Mouse (Mus musculus) neutrophil, adult 5-6 weeks (primary cell): ENCODE measurements around the gene Cldn2. TPM values are rescaled to one million over a fixed set of nuclear protein-coding genes. Genes with fewer than 3 reads are reported as not detected.

Experiments used
- ATAC-seq: fragments of 151-379, 151-347 bp; 2 replicates; pipeline ENCODE4 v1.8.0; 2017; ENCODE audit warnings: mild to moderate bottlenecking, moderate TSS enrichment; ENCODE audit not compliant: insufficient number of reproducible peaks, poor library complexity, low FRiP score, severe bottlenecking; ENCODE audit errors: extremely low read depth
- total RNA-seq: library from RNA; stranded (forward); fragments of 200-1000 nt; gene quantifications from 2 replicates; pipeline ENCODE4 v1.2.3, GENCODE M21; 2017

Gene Cldn2
- total RNA-seq, 1 experiment from 2014 or later, result not detected

DNA sequence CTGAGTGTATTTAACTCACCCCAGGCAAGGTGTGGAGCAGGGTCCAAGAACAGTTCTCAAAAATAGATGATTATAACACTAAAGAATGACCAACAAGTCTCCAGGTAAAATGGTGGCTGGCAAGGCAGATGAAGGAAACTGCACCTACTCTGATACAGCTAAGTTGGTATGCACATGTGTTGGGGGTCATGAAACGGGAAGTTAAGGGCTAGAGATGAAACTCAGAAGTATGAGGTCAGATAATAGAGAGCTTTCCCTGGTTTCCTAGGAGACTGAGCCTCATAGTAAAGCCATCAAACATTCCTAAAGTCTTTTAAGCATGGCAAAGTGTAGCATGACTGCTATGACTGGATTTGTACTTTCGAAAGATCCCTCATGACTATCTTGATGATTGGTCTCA, 2.4 kb downstream of the Cldn2 start:
- no peak for ATAC-seq

DNA sequence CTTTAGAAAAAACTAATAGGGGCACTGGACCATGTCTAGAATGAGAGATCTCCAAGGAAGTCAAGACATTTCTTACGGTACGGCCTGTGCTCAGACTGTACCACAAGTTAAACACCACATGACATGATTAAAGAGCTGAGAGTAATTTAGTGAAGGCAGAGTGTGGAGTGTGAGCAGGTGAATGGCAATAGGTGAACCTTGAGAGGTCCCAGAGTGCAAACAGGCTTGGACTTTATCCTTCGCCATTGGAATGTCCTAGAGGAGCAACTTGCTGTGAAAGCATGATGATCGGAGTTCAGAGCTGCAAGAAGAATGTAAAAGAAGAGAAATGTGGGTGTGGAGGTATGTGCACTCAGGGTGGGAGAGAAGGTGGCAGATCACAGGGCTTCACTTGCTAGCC, 5.3 kb downstream of the Cldn2 start:
- no peak for ATAC-seq

GRCm38 (mm10) chrX:139807391-139807790, 6.8 kb downstream of the Cldn2 start:
- no peak for ATAC-seq

DNA sequence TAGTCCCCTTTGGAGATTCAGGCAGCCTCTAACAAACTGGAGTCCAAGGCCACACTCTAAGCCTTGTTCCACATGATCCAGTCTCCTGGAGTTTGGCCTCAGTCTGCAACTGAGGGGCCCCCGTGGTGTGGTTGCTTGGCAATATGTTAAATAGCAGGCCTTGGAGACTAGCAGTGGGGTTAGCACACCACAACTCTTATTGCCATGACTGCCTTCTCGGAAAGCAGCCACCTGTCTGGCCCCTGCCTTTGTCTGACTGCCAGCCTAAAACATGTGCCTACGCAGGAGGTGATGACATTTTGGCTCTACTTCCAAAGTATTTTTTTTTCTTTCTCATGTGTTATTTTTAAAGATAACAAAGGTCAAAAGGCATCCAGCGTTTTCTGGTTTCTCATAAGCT, 7.5 kb downstream of the Cldn2 start:
- ATAC-seq, result no peak

DNA sequence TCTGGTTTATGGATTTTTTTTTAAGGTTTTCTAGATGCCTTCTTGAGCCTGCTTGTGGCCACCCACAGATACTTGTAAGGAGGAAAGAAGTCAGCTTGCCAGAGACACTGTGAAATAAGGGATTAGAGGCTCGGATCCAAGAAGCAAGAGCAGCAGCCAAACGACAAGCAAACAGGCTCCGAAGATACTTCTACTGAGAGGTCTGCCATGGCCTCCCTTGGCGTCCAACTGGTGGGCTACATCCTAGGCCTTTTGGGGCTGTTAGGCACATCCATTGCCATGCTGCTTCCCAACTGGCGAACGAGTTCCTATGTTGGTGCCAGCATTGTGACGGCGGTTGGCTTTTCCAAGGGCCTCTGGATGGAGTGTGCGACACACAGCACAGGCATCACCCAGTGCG, 7.9 kb downstream of the Cldn2 start:
- no peak for ATAC-seq

GRCm38 (mm10) chrX:139812636-139813298, 12.1 kb downstream of the Cldn2 start:
- no peak for ATAC-seq

DNA sequence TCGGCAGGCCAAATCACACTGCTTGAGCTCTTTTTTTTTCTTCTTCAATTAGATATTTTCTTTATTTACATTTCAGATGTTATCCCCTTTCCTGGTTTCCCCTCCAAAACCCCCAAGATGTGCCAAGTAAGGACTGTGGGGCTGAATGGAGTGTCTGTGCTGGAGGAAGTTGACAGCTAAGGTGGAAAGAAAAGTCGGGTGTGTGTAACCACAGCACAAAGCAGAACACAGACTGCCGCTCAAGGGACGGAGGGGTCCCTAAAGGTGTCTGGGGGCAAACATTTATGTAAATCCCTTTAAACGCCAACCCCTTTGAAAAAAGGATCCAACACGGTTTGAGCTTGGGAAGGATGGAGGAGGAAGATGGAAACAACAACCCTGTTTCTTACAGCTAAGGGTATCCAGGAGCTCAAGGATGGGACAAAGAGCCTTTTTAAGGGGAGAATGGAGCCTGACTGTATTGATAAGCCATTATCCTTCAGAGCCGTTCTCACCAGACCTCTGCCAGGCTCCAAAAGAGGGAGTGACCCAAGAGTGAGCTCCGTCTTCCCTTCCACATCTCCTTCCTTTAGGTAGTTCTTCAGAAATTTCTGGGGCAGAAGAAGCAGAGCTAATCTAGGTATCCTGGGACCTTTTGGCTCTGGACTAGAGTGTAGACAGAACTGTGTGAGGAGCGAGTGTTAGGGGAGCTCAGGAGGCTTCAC, 12.8 kb downstream of the Cldn2 start:
- no peak for ATAC-seq

DNA sequence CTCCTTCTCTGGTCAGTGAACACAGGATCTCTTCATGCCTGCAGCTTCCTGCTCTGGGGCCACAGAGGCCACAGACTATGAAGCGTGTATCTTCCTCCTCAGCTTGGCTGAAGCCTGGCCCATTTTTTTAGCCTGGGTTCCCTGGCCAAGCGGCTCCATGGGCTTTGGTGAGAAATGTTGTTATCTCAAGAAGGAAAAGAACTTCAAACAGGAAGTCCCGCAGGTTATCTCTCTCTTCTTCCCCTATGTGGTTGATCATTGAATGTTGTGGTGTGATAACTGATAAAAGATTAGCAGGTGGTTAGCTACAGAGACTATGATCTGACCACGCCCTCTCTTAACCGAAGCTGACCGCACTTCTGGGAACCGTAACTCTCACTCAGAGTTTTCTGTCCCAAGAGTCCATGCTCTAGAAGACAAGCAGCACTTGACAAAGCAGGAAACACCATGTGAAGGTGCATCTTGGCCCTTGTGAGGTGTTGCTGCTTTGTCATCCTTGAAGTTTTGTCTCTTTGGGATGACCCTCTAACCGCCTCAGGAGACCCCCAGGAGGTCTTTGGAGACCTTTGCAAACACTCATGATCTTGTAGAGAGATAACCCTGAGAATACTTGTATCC, 13.5 kb downstream of the Cldn2 start:
- no peak for ATAC-seq

DNA sequence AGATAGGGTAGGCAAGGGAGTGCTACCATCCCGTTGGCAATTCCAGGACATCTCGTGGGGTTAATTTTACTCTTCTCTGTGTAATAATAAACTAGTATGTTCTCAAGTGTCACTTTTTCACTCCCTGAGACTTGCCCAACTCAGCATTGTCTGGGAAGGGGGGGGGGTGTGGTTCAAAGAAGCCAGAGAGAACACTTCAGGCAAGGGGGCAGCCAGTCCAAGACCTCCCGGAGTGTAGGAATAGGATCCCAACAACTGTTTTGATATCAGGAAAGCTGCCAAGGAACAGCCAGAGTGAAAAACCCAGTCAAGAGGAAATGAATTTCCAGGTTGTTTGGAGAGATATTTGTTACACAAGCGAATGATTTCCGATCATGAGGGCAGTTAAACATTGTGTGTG, 14.6 kb downstream of the Cldn2 start:
- ATAC-seq, result no peak

DNA sequence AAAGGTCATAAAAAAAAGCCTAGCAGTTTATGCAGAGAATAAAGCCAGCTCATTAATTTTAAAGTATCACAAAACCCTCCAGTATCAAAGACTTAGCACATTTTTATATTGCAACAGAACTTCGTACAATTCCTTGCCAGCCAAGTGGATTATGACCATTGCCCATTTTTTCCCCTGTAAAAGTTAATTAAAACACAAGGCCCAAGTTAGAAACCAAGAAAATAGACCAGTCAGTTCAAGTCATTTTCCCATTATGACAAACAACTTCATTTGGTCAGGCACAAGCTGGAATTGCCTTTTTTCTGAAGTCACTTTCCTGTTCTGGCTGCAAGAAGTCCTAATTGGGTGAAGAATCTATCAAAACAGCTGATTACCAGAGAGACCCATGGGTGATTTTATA, 24.8 kb downstream of the Cldn2 start:
- no peak for ATAC-seq

- ATAC-seq, result no peak
These were observed 26.3 kb downstream of the Cldn2 start for GRCm38 (mm10) chrX:139826926-139827325.

DNA sequence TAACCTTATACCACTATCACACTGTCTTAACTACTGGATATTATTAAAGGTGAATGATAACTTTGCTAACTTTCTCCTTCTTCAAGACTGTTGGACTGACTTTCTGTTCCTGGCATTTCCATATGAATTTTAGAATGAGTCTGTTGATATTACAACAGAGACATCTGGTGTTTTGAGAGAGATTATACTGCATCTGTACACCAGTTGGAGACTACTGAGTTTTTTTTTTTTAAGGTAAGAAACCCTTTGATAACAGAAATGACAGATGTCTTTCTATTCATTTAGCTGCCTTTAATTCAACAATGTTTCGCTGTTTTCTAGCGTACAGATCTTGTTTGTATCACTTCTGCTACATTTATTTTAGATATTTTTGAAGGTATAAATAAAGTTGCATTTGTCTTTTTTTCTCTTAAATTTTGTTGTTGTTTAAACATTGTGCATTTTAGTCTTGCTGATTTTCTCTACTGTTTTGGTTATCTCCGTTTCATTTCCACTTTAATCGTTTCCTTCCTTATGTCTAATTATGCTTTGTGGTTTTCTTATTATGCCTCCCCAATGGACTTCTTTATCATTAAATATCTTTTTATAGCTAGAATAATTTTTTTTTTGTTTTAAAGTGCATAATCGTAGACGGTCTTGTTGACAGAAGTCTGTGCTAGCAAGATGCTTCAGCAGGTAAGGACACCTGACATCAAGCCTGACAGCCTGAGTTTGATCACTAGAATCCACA, 27.9 kb downstream of the Cldn2 start:
- ATAC-seq, result no peak

GRCm38 (mm10) chrX:139832464-139832863, 31.8 kb downstream of the Cldn2 start:
- no peak for ATAC-seq

DNA sequence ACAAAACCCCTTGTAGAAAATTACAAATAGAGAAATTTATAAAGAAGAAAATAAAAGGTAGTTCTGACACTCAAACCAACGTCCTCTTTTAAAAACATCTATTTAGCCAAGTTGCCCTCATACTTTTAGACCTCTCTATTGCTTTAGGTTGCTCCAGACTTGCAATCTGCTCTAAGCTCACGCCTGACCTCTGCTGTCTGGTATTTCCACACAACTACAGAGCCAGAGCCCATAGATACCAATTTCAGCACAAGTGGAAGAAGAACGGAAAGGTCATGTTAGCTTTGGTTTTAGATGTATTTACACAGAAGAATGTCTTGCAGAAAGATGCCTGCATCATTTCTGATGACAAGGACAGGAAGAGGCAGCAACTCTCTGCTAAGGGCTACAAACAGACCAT, 38.4 kb downstream of the Cldn2 start:
- ATAC-seq, result no peak

GRCm38 (mm10) chrX:139841091-139841490, 40.5 kb downstream of the Cldn2 start:
- ATAC-seq, result no peak

- no peak for ATAC-seq
These were observed 54.2 kb downstream of the Cldn2 start for GRCm38 (mm10) chrX:139854795-139855194.

DNA sequence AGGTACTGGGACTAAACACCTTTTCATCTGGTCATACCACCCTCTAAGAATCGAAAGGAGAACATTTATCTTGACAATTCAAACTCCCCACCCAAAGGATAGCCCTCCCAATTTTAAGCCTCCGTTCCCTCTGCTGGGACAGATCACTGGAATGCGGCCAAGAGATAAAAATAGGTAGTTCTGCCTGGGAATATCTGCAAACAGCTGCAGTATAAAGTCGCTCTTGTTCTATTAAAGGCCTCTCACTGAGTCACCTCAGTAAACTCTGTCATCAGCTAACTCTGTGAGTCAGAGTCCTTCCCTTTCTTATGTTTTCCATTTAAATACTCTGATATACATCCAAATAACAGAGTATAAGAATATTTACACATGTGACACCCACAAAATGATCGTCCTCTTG, 58.8 kb downstream of the Cldn2 start:
- no peak for ATAC-seq
